Mouse (Mus musculus): ENCODE measurements around the gene Cntrob. TPM values are rescaled to one million over a fixed set of nuclear protein-coding genes. Genes with fewer than 3 reads are reported as not detected.

Gene Cntrob
- polyA plus RNA-seq, 1 experiment from 2014 or later, result 17.1 TPM

GRCm38 (mm10) chr11:69362479-69362878, 38.9 kb upstream of the Cntrob start:
- WGBS, result 77% methylated on average over 2 of the region's 2 CpGs
- Histone ChIP-seq H3K4me3 (ENCODE audit: low read depth, low read length) (no peak overlapping the region), H3K4me1 (replicated peaks; ENCODE audit: control insufficient read depth, insufficient read depth, low read length) (peaks cover 21% of the 10 kb centered on the region), H3K9ac (ENCODE audit: low read depth, low read length) (no peak overlapping the region), H3K36me3 (ENCODE audit: control insufficient read depth, insufficient read depth, low read length) (peaks cover 17% of the 10 kb centered on the region), H3K27me3 (replicated peaks; ENCODE audit: control insufficient read depth, insufficient read depth, low read length) (peaks cover 14% of the 10 kb centered on the region), H3K27ac (ENCODE audit: low read depth, low read length) (no peak overlapping the region), H3K9me3 (ENCODE audit: control insufficient read depth, low read length) (no peaks in the 10 kb centered on the region), H3K4me2 (no peak overlapping the region)
- ATAC-seq (replicated peaks; ENCODE audit: low FRiP score) (no peak), DNase-seq (ENCODE audit: low spot score) (no peak)

GRCm38 (mm10) chr11:69362021-69362420, 38.4 kb upstream of the Cntrob start:
- 75% methylated on average over 7 of the region's 7 CpGs for WGBS
- no peak overlapping the region for H3K4me3 ChIP-seq (ENCODE audit: low read depth, low read length)
- H3K9me3 ChIP-seq (ENCODE audit: control insufficient read depth, low read length), result no peaks in the 10 kb centered on the region
- ATAC-seq (replicated peaks; ENCODE audit: low FRiP score) (no peak), DNase-seq (ENCODE audit: low spot score) (no peak)
- H3K9ac ChIP-seq (ENCODE audit: low read depth, low read length), result no peak overlapping the region
- H3K4me1 ChIP-seq (replicated peaks; ENCODE audit: control insufficient read depth, insufficient read depth, low read length), result peaks cover 19% of the 10 kb centered on the region
- H3K4me2 ChIP-seq, result no peak overlapping the region
- H3K27me3 ChIP-seq (replicated peaks; ENCODE audit: control insufficient read depth, insufficient read depth, low read length), result peaks cover 12% of the 10 kb centered on the region
- H3K27ac ChIP-seq (ENCODE audit: low read depth, low read length), result no peak overlapping the region
- H3K36me3 ChIP-seq (ENCODE audit: control insufficient read depth, insufficient read depth, low read length), result peaks cover 19% of the 10 kb centered on the region

GRCm38 (mm10) chr11:69357690-69358089, 34.1 kb upstream of the Cntrob start:
- Histone ChIP-seq H3K4me3 (ENCODE audit: low read depth, low read length) (no peak overlapping the region), H3K9ac (ENCODE audit: low read depth, low read length) (no peak overlapping the region)
- WGBS, result 85% methylated on average over 12 of the region's 12 CpGs

GRCm38 (mm10) chr11:69356544-69356943, 33.0 kb upstream of the Cntrob start:
- Histone ChIP-seq H3K4me1 (replicated peaks; ENCODE audit: control insufficient read depth, insufficient read depth, low read length) (no peaks in the 10 kb centered on the region), H3K27ac (ENCODE audit: low read depth, low read length) (no peak overlapping the region), H3K27me3 (replicated peaks; ENCODE audit: control insufficient read depth, insufficient read depth, low read length) (peaks cover 6% of the 10 kb centered on the region), H3K36me3 (ENCODE audit: control insufficient read depth, insufficient read depth, low read length) (peaks cover 19% of the 10 kb centered on the region), H3K9me3 (ENCODE audit: control insufficient read depth, low read length) (no peaks in the 10 kb centered on the region), H3K4me2 (no peak overlapping the region), H3K4me3 (ENCODE audit: low read depth, low read length) (no peak overlapping the region), H3K9ac (ENCODE audit: low read depth, low read length) (no peak overlapping the region)
- DNase-seq (ENCODE audit: low spot score) (no peak), ATAC-seq (replicated peaks; ENCODE audit: low FRiP score) (no peak)
- WGBS, result 93% methylated on average over 5 of the region's 5 CpGs

More at GRCm38 (mm10) chr11:69357690-69358089, 34.1 kb upstream of the Cntrob start:
- no peak overlapping the region for H3K27ac ChIP-seq (ENCODE audit: low read depth, low read length)
- peaks cover 20% of the 10 kb centered on the region for H3K36me3 ChIP-seq (ENCODE audit: control insufficient read depth, insufficient read depth, low read length)
- H3K9me3 ChIP-seq (ENCODE audit: control insufficient read depth, low read length), result no peaks in the 10 kb centered on the region
- DNase-seq (ENCODE audit: low spot score), result no peak
- no peaks in the 10 kb centered on the region for H3K4me1 ChIP-seq (replicated peaks; ENCODE audit: control insufficient read depth, insufficient read depth, low read length)
- H3K4me2 ChIP-seq, result no peak overlapping the region
- H3K27me3 ChIP-seq (replicated peaks; ENCODE audit: control insufficient read depth, insufficient read depth, low read length), result peaks cover 6% of the 10 kb centered on the region
- no peak for ATAC-seq (replicated peaks; ENCODE audit: low FRiP score)

GRCm38 (mm10) chr11:69346441-69346840, 22.9 kb upstream of the Cntrob start:
- H3K4me3 ChIP-seq (ENCODE audit: low read depth, low read length), result no peak overlapping the region
- peaks cover 8% of the 10 kb centered on the region; the same call in 1 of the 2 replicates for H3K36me3 ChIP-seq (ENCODE audit: control insufficient read depth, insufficient read depth, low read length)
- WGBS, result 76% methylated on average over 26 of the region's 26 CpGs
- no peak for ATAC-seq (replicated peaks; ENCODE audit: low FRiP score)
- no peaks in the 10 kb centered on the region for H3K4me1 ChIP-seq (replicated peaks; ENCODE audit: control insufficient read depth, insufficient read depth, low read length)
- no peaks in the 10 kb centered on the region for H3K9me3 ChIP-seq (ENCODE audit: control insufficient read depth, low read length)
- no peak overlapping the region for H3K27ac ChIP-seq (ENCODE audit: low read depth, low read length)
- H3K9ac ChIP-seq (ENCODE audit: low read depth, low read length), result no peak overlapping the region
- DNase-seq (ENCODE audit: low spot score), result no peak
- peaks cover 9% of the 10 kb centered on the region for H3K27me3 ChIP-seq (replicated peaks; ENCODE audit: control insufficient read depth, insufficient read depth, low read length)
- H3K4me2 ChIP-seq, result no peak overlapping the region

- Histone ChIP-seq H3K27me3 (replicated peaks; ENCODE audit: control insufficient read depth, insufficient read depth, low read length) (peaks cover 40% of the 10 kb centered on the region), H3K36me3 (ENCODE audit: control insufficient read depth, insufficient read depth, low read length) (no peaks in the 10 kb centered on the region)
- peak; percentile 65 for DNase-seq (ENCODE audit: low spot score)
Measured at GRCm38 (mm10) chr11:69340161-69341131, 16.9 kb upstream of the Cntrob start, which contains the start of gene Rnf227. Gene Rnf227 (plus strand): TSS chr11:69340461.

GRCm38 (mm10) chr11:69334796-69335195, 11.2 kb upstream of the Cntrob start:
- Histone ChIP-seq H3K27me3 (replicated peaks; ENCODE audit: control insufficient read depth, insufficient read depth, low read length) (peaks cover 32% of the 10 kb centered on the region), H3K4me1 (replicated peaks; ENCODE audit: control insufficient read depth, insufficient read depth, low read length) (peaks cover 28% of the 10 kb centered on the region), H3K4me2 (no peak overlapping the region), H3K9me3 (ENCODE audit: control insufficient read depth, low read length) (no peaks in the 10 kb centered on the region), H3K9ac (ENCODE audit: low read depth, low read length) (no peak overlapping the region), H3K36me3 (ENCODE audit: control insufficient read depth, insufficient read depth, low read length) (no peaks in the 10 kb centered on the region), H3K27ac (ENCODE audit: low read depth, low read length) (no peak overlapping the region), H3K4me3 (ENCODE audit: low read depth, low read length) (no peak overlapping the region)
- no peak for DNase-seq (ENCODE audit: low spot score)
- ATAC-seq (replicated peaks; ENCODE audit: low FRiP score), result no peak
- 65% methylated on average over 4 of the region's 4 CpGs for WGBS

More at GRCm38 (mm10) chr11:69340161-69341131, 16.9 kb upstream of the Cntrob start, which contains the start of gene Rnf227:
- Histone ChIP-seq H3K27ac (ENCODE audit: low read depth, low read length) (no peak within 1 kb of the TSS), H3K4me3 (ENCODE audit: low read depth, low read length) (peak within 1 kb of the TSS; percentile 56), H3K4me1 (replicated peaks; ENCODE audit: control insufficient read depth, insufficient read depth, low read length) (peaks cover 11% of the 10 kb centered on the region), H3K4me2 (peak within 1 kb of the TSS; percentile 91), H3K9ac (ENCODE audit: low read depth, low read length) (peak within 1 kb of the TSS; percentile 52), H3K9me3 (ENCODE audit: control insufficient read depth, low read length) (no peaks in the 10 kb centered on the region)
- 3% methylated on average over 96 of the region's 99 CpGs for WGBS
- ATAC-seq (replicated peaks; ENCODE audit: low FRiP score), result peak; percentile 61

GRCm38 (mm10) chr11:69333922-69334321, 10.3 kb upstream of the Cntrob start:
- no peak overlapping the region for H3K9ac ChIP-seq (ENCODE audit: low read depth, low read length)
- H3K4me3 ChIP-seq (ENCODE audit: low read depth, low read length), result no peak overlapping the region
- H3K27ac ChIP-seq (ENCODE audit: low read depth, low read length), result no peak overlapping the region
- DNase-seq (ENCODE audit: low spot score) (no peak), ATAC-seq (replicated peaks; ENCODE audit: low FRiP score) (peak; percentile 87)
- no peaks in the 10 kb centered on the region for H3K9me3 ChIP-seq (ENCODE audit: control insufficient read depth, low read length)
- H3K4me2 ChIP-seq, result peak overlapping the region; percentile 40
- peaks cover 28% of the 10 kb centered on the region for H3K4me1 ChIP-seq (replicated peaks; ENCODE audit: control insufficient read depth, insufficient read depth, low read length)
- WGBS, result 30% methylated on average over 3 of the region's 3 CpGs
- peaks cover 30% of the 10 kb centered on the region for H3K27me3 ChIP-seq (replicated peaks; ENCODE audit: control insufficient read depth, insufficient read depth, low read length)
- H3K36me3 ChIP-seq (ENCODE audit: control insufficient read depth, insufficient read depth, low read length), result no peaks in the 10 kb centered on the region
